Mouse (Mus musculus) MEL (cell line): ENCODE results near the gene Mthfd1l. TPM values are rescaled to one million over a fixed set of nuclear protein-coding genes. Genes with fewer than 3 reads are reported as not detected.

Source experiments
- DNase-seq: peaks from one replicate; pipeline ENCODE4 v3.0.0; 2011; ENCODE audit warnings: low read depth, low spot score
- H3K27ac ChIP-seq: 2 replicates; pipeline ENCODE4 v1.5.1; 2012; ENCODE audit warnings: low read depth, mild to moderate bottlenecking, control low read depth, low read length, moderate library complexity; ENCODE audit not compliant: control insufficient read depth
- H3K27me3 ChIP-seq, 2 experiments: fragments of 150-350 bp in 1 of 2; sonication (generic) in 1 of 2; 2 replicates each; pipeline ENCODE4 v1.6.1; 2012; ENCODE audit warnings: low read length in 2 of 2, mild to moderate bottlenecking in 2 of 2, improper control_type of control experiment in 1 of 2, moderate library complexity in 1 of 2; ENCODE audit not compliant: insufficient read depth in 2 of 2, control insufficient read depth in 1 of 2
- H3K36me3 ChIP-seq, 2 experiments: 2 replicates each; pipeline ENCODE4 v1.6.1; 2012 to 2014; ENCODE audit warnings: low read length in 2 of 2, improper control_type of control experiment in 1 of 2, inconsistent platforms in 1 of 2, mild to moderate bottlenecking in 1 of 2; ENCODE audit not compliant: insufficient read depth in 2 of 2, control insufficient read depth in 1 of 2
- H3K4me1 ChIP-seq, 2 experiments: fragments of 150-350 bp in 1 of 2; sonication (generic) in 1 of 2; 2 replicates each; pipeline ENCODE4 v1.6.1; 2012; ENCODE audit warnings: low read length in 2 of 2, improper control_type of control experiment in 1 of 2, mild to moderate bottlenecking in 1 of 2; ENCODE audit not compliant: insufficient read depth in 2 of 2, control insufficient read depth in 1 of 2
- H3K4me3 ChIP-seq, 2 experiments: fragments of 150-350 bp in 1 of 2; sonication (generic) in 1 of 2; 2 replicates each; pipeline ENCODE4 v1.5.1; 2012; ENCODE audit warnings: low read depth in 2 of 2, low read length in 2 of 2, mild to moderate bottlenecking in 2 of 2, moderate library complexity in 2 of 2, control low read depth in 1 of 2, improper control_type of control experiment in 1 of 2; ENCODE audit not compliant: control insufficient read depth in 1 of 2, insufficient read depth in 1 of 2
- H3K79me2 ChIP-seq: 2 replicates; pipeline ENCODE4 v1.6.1; 2012; ENCODE audit warnings: mild to moderate bottlenecking, low read length, moderate library complexity; ENCODE audit not compliant: control insufficient read depth, poor library complexity, insufficient read depth
- H3K9ac ChIP-seq: 2 replicates; pipeline ENCODE4 v1.6.1; 2012; ENCODE audit warnings: low read depth, mild to moderate bottlenecking, control low read depth, low read length, moderate library complexity; ENCODE audit not compliant: control insufficient read depth, poor library complexity, severe bottlenecking
- H3K9me3 ChIP-seq: fragments of 150-350 bp; sonication (generic); replicated peaks from 2 replicates; pipeline ENCODE4 v1.6.1; 2012; ENCODE audit warnings: mild to moderate bottlenecking, low read length, improper control_type of control experiment, moderate library complexity; ENCODE audit not compliant: insufficient read depth
- ELF1 ChIP-seq: IDR thresholded peaks from 2 replicates; pipeline ENCODE4 v1.6.1; 2014; ENCODE audit warnings: low read depth, mild to moderate bottlenecking, inconsistent platforms, low read length, improper control_type of control experiment, moderate library complexity
- EP300 ChIP-seq, 2 experiments: IDR thresholded peaks; 2 replicates each; pipeline ENCODE4 v1.6.1; 2011; ENCODE audit warnings: improper control_type of control experiment in 2 of 2, low read length in 2 of 2, low read depth in 1 of 2, mild to moderate bottlenecking in 1 of 2
- ETS1 ChIP-seq: IDR thresholded peaks from 2 replicates; pipeline ENCODE4 v1.6.1; 2012; ENCODE audit warnings: low read depth, mild to moderate bottlenecking, inconsistent platforms, low read length, improper control_type of control experiment, moderate library complexity
- GATA1 ChIP-seq: IDR thresholded peaks from 2 replicates; pipeline ENCODE4 v1.6.1; 2011; ENCODE audit warnings: low read depth, low read length, improper control_type of control experiment
- HCFC1 ChIP-seq: IDR thresholded peaks from 2 replicates; pipeline ENCODE4 v1.6.1; 2012; ENCODE audit warnings: low read depth, mild to moderate bottlenecking, inconsistent platforms, low read length, improper control_type of control experiment, moderate library complexity
- KAT2A ChIP-seq: conservative IDR thresholded peaks from 2 replicates; pipeline ENCODE4 v1.6.1; 2012; ENCODE audit warnings: low read depth, low read length, improper control_type of control experiment, inconsistent platforms
- MAFK ChIP-seq: IDR thresholded peaks from 2 replicates; pipeline ENCODE4 v1.6.1; 2011; ENCODE audit warnings: low read depth, mild to moderate bottlenecking, low read length, improper control_type of control experiment, borderline replicate concordance
- MAZ ChIP-seq: IDR thresholded peaks from 2 replicates; pipeline ENCODE4 v1.6.1; 2012; ENCODE audit warnings: low read depth, mild to moderate bottlenecking, inconsistent platforms, low read length, improper control_type of control experiment
- MXI1 ChIP-seq: IDR thresholded peaks from 2 replicates; pipeline ENCODE4 v1.6.1; 2011; ENCODE audit warnings: mild to moderate bottlenecking, low read depth, low read length, improper control_type of control experiment
- MYB ChIP-seq: IDR thresholded peaks from 2 replicates; pipeline ENCODE4 v1.6.1; 2011; ENCODE audit warnings: mild to moderate bottlenecking, low read depth, low read length, improper control_type of control experiment
- POLR2A ChIP-seq, 2 experiments: IDR thresholded peaks; 2 replicates each; pipeline ENCODE4 v1.6.1; 2011 to 2012; ENCODE audit warnings: low read length in 2 of 2, mild to moderate bottlenecking in 2 of 2, control low read depth in 1 of 2, improper control_type of control experiment in 1 of 2, low read depth in 1 of 2, moderate library complexity in 1 of 2; ENCODE audit not compliant: control insufficient read depth in 1 of 2, insufficient read depth in 1 of 2, poor library complexity in 1 of 2
- RAD21 ChIP-seq: IDR thresholded peaks from 2 replicates; pipeline ENCODE4 v1.6.1; 2011; ENCODE audit warnings: mild to moderate bottlenecking, low read depth, low read length, improper control_type of control experiment
- RCOR1 ChIP-seq: IDR thresholded peaks from 2 replicates; pipeline ENCODE4 v1.6.1; 2012; ENCODE audit warnings: low read depth, mild to moderate bottlenecking, inconsistent platforms, low read length, improper control_type of control experiment
- SIN3A ChIP-seq: IDR thresholded peaks from 2 replicates; pipeline ENCODE4 v1.6.1; 2012; ENCODE audit warnings: low read length, improper control_type of control experiment, inconsistent platforms
- SMC3 ChIP-seq: IDR thresholded peaks from 2 replicates; pipeline ENCODE4 v1.6.1; 2011; ENCODE audit warnings: low read depth, low read length, improper control_type of control experiment
- TAL1 ChIP-seq: IDR thresholded peaks from 2 replicates; pipeline ENCODE4 v1.6.1; 2012; ENCODE audit warnings: mild to moderate bottlenecking, inconsistent platforms, low read length, moderate library complexity, mixed read lengths
- TCF12 ChIP-seq: IDR thresholded peaks from 2 replicates; pipeline ENCODE4 v1.6.1; 2014; ENCODE audit warnings: low read depth, mild to moderate bottlenecking, inconsistent platforms, low read length, improper control_type of control experiment, moderate library complexity
- USF1 ChIP-seq: IDR thresholded peaks from 2 replicates; pipeline ENCODE4 v1.6.1; 2014; ENCODE audit warnings: low read depth, mild to moderate bottlenecking, inconsistent platforms, low read length, improper control_type of control experiment, moderate library complexity
- USF2 ChIP-seq, 2 experiments: IDR thresholded peaks; 2 replicates each; pipeline ENCODE4 v1.6.1; 2011 to 2012; ENCODE audit warnings: improper control_type of control experiment in 2 of 2, low read length in 2 of 2, borderline replicate concordance in 1 of 2, inconsistent platforms in 1 of 2, low read depth in 1 of 2, mild to moderate bottlenecking in 1 of 2; ENCODE audit not compliant: insufficient read depth in 1 of 2
- ZC3H11A ChIP-seq: IDR thresholded peaks from 2 replicates; pipeline ENCODE4 v1.6.1; 2012; ENCODE audit warnings: low read depth, mild to moderate bottlenecking, inconsistent platforms, low read length, improper control_type of control experiment
- polyA plus RNA-seq, 2 experiments: library from polyadenylated mRNA; stranded (reverse) in 1 of 2; unstranded in 1 of 2; fragments of >175 nt in 1 of 2; fragments of >200 nt in 1 of 2; gene quantifications; 2 replicates each; pipeline versions ENCODE4 v1.2.1 to v1.2.4; 2012; ENCODE audit warnings: low replicate concordance in 2 of 2, low read depth in 1 of 2; ENCODE audit not compliant: insufficient read length in 2 of 2, insufficient read depth in 1 of 2, missing spikeins in 1 of 2
- total RNA-seq: library from RNA; depleted of rRNA; stranded (reverse); fragments of 300-350 nt; gene quantifications from 2 replicates; pipeline ENCODE4 v1.2.3, GENCODE M21; 2012

Mthfd1l gene
- total and polyA plus RNA-seq, 3 experiments, result 43.1 to 1,097 (median 83.0) TPM

GRCm38 (mm10) chr10:4052711-4053110 is 79.8 kb downstream of the Mthfd1l start:
- Histone ChIP-seq H3K9ac (no peak overlapping the region), H3K36me3 (peaks cover 10 to 15% of the 10 kb centered on the region in 2 experiments; a peak in 3 of 4 replicates), H3K4me1 (peaks cover 6 to 10% of the 10 kb centered on the region in 2 experiments; a peak in 3 of 4 replicates), H3K27me3 (no peaks in the 10 kb centered on the region), H3K9me3 (no peaks in the 10 kb centered on the region), H3K79me2 (no peaks in the 10 kb centered on the region), H3K27ac (no peak overlapping the region), H3K4me3 (no peak overlapping the region)
- TF ChIP-seq USF2 (IDR thresholded peaks at IDR 0.05; ENCODE audit: borderline replicate concordance in 1 of 2, insufficient read depth in 1 of 2, low read depth in 1 of 2, low read length in 2 of 2) (no peak), RCOR1 (no peak), MXI1 (no peak), ZC3H11A (no peak), SIN3A (no peak), MAZ (no peak), KAT2A (no peak), MAFK (no peak), MYB (no peak), USF1 (no peak), TCF12 (no peak), SMC3 (no peak), HCFC1 (no peak), RAD21 (no peak), POLR2A (IDR thresholded peaks at IDR 0.05; ENCODE audit: control insufficient read depth in 1 of 2, insufficient read depth in 1 of 2, low read depth in 1 of 2, low read length in 2 of 2, poor library complexity in 1 of 2) (no peak), ETS1 (no peak), ELF1 (no peak), EP300 (IDR thresholded peaks at IDR 0.05; ENCODE audit: low read depth in 1 of 2, low read length in 2 of 2) (no peak)
- DNase-seq, result no peak

GRCm38 (mm10) chr10:4053278-4054061 is 80.6 kb downstream of the Mthfd1l start:
- DNase-seq, result no peak
- Histone ChIP-seq H3K9me3 (no peaks in the 10 kb centered on the region), H3K27ac (no peak overlapping the region), H3K27me3 (no peaks in the 10 kb centered on the region), H3K4me3 (no peak overlapping the region), H3K79me2 (no peaks in the 10 kb centered on the region), H3K4me1 (peaks cover 10 to 11% of the 10 kb centered on the region in 2 experiments; a peak in 3 of 4 replicates), H3K9ac (no peak overlapping the region), H3K36me3 (peaks cover 10 to 18% of the 10 kb centered on the region in 2 experiments)
- TF ChIP-seq GATA1, result no peak
- TF ChIP-seq MAFK, result no peak
- no peak for TF ChIP-seq USF1
- TF ChIP-seq ETS1, result no peak
- no peak for TF ChIP-seq TAL1
- no peak for TF ChIP-seq MAZ
